31 mouse cellular contexts compared by ENCODE assay signal in genomic region chr10:117491711-117492110, GRCm38 (mm10).
"Had no signal": no experiment of that assay in that cellular context is flagged by ENCODE, and none has a peak within 500 bp of the region (broad histone marks: within the 10 kb centered on the region; RNA-seq: fewer than 3 reads in every experiment).

No protein-coding gene starts in this region.

- H3K36me3 ChIP-seq: limb, embryonic 10.5 days; limb, embryonic 12.5 days; limb, embryonic 13.5 days; limb, embryonic 15.5 days; liver, embryonic 12.5 days; liver, embryonic 15.5 days; lung, embryonic 15.5 days; midbrain, embryonic 10.5 days; midbrain, embryonic 12.5 days; midbrain, embryonic 13.5 days; midbrain, embryonic 15.5 days; neural tube, embryonic 12.5 days had no signal

- H3K4me2 ChIP-seq: limb, embryonic 12.5 days; limb, embryonic 13.5 days; limb, embryonic 15.5 days; liver, embryonic 11.5 days; liver, embryonic 12.5 days; liver, embryonic 13.5 days; liver, embryonic 15.5 days; lung, embryonic 14.5 days; lung, embryonic 15.5 days; midbrain, embryonic 12.5 days; midbrain, embryonic 13.5 days; midbrain, embryonic 15.5 days; neural tube, embryonic 12.5 days had no signal

- H3K9me3 ChIP-seq: limb, embryonic 10.5 days; limb, embryonic 12.5 days; limb, embryonic 15.5 days; liver, embryonic 12.5 days; liver, embryonic 13.5 days; liver, embryonic 15.5 days; lung, embryonic 15.5 days; midbrain, embryonic 12.5 days; midbrain, embryonic 13.5 days; midbrain, embryonic 15.5 days; neural tube, embryonic 12.5 days had no signal

- H3K27ac ChIP-seq: left cerebral cortex, adult 2 months; limb, embryonic 10.5 days; limb, embryonic 12.5 days; limb, embryonic 13.5 days; limb, embryonic 15.5 days; liver, embryonic 12.5 days; liver, embryonic 13.5 days; liver, embryonic 14.5 days; liver, embryonic 15.5 days; lung, embryonic 15.5 days; macrophage; midbrain, embryonic 10.5 days; midbrain, embryonic 12.5 days; midbrain, embryonic 13.5 days; midbrain, embryonic 15.5 days; neural tube, embryonic 12.5 days had no signal

- H3K4me1 ChIP-seq: limb, embryonic 13.5 days; liver, embryonic 15.5 days; midbrain, embryonic 15.5 days; neural tube, embryonic 12.5 days had no signal

- H3K4me3 ChIP-seq: left cerebral cortex, adult 2 months; limb, embryonic 10.5 days; limb, embryonic 12.5 days; limb, embryonic 13.5 days; limb, embryonic 15.5 days; liver, embryonic 12.5 days; liver, embryonic 13.5 days; liver, embryonic 15.5 days; lung, embryonic 15.5 days; megakaryocyte, embryonic 14.5 days; midbrain, embryonic 10.5 days; midbrain, embryonic 12.5 days; midbrain, embryonic 13.5 days; midbrain, embryonic 15.5 days; myocyte; neural tube, embryonic 12.5 days had no signal

- ATAC-seq: liver, embryonic 12.5 days; liver, postnatal 0 days; midbrain, embryonic 13.5 days; midbrain, embryonic 15.5 days; midbrain, embryonic 16.5 days had no signal

- H3K27me3 ChIP-seq: limb, embryonic 12.5 days; limb, embryonic 13.5 days; limb, embryonic 15.5 days; liver, embryonic 12.5 days; liver, embryonic 13.5 days; liver, embryonic 15.5 days; lung, embryonic 15.5 days; midbrain, embryonic 15.5 days; neural tube, embryonic 12.5 days had no signal

- H3K9ac ChIP-seq: limb, embryonic 12.5 days; limb, embryonic 13.5 days; limb, embryonic 15.5 days; liver, embryonic 12.5 days; liver, embryonic 13.5 days; liver, embryonic 14.5 days; liver, embryonic 15.5 days; liver, postnatal 0 days; lung, embryonic 14.5 days; lung, embryonic 15.5 days; midbrain, embryonic 12.5 days; midbrain, embryonic 13.5 days; midbrain, embryonic 15.5 days; neural tube, embryonic 12.5 days had no signal

- DNase-seq: left cerebral cortex, postnatal 4 days; liver; liver, embryonic 13.5 days; liver, postnatal 0 days; lung, adult 18-20 months; lung, adult 2 months; lung, embryonic 14.5 days; lung, postnatal 10 days; lung, postnatal 14 days; lung, postnatal 36 days; lung, postnatal 4 days; midbrain, embryonic 14.5 days had no signal
